Mouse (Mus musculus) liver, embryonic 15.5 days (tissue): ENCODE data around the gene Cirbp. TPM values are rescaled to one million over a fixed set of nuclear protein-coding genes. Genes with fewer than 3 reads are reported as not detected.

Experiments
- ATAC-seq: fragments of 200-750 bp; cut with Nextera tagmentation; 2 replicates; pipeline ENCODE4 v1.8.0; 2017; ENCODE audit warnings: moderate number of reproducible peaks, mild to moderate bottlenecking, moderate library complexity; ENCODE audit not compliant: insufficient read depth
- H3K27ac ChIP-seq: fragments of 300-500 bp; sonication (generic); replicated peaks from 2 replicates; pipeline ENCODE4 v1.5.1; 2015; ENCODE audit warnings: mild to moderate bottlenecking, inconsistent platforms
- H3K27me3 ChIP-seq: fragments of 300-500 bp; sonication (generic); 2 replicates; pipeline ENCODE4 v1.6.1; 2015; ENCODE audit warnings: mild to moderate bottlenecking, inconsistent platforms
- H3K36me3 ChIP-seq: fragments of 300-500 bp; sonication (generic); replicated peaks from 2 replicates; pipeline ENCODE4 v1.6.1; 2015; ENCODE audit warnings: moderate library complexity, mild to moderate bottlenecking, inconsistent platforms
- H3K4me1 ChIP-seq: fragments of 300-500 bp; sonication (generic); replicated peaks from 2 replicates; pipeline ENCODE4 v1.6.1; 2015; ENCODE audit warnings: inconsistent platforms
- H3K4me2 ChIP-seq: fragments of 300-500 bp; sonication (generic); 2 replicates; pipeline ENCODE4 v1.6.1; 2015; ENCODE audit warnings: moderate library complexity, mild to moderate bottlenecking, inconsistent platforms
- H3K4me3 ChIP-seq: fragments of 300-500 bp; sonication (generic); replicated peaks from 2 replicates; pipeline ENCODE4 v1.5.1; 2015; ENCODE audit warnings: mild to moderate bottlenecking, inconsistent platforms
- H3K9ac ChIP-seq: fragments of 300-500 bp; sonication (generic); 2 replicates; pipeline ENCODE4 v1.6.1; 2015; ENCODE audit warnings: moderate library complexity, mild to moderate bottlenecking, inconsistent platforms
- H3K9me3 ChIP-seq: fragments of 300-500 bp; sonication (generic); replicated peaks from 2 replicates; pipeline ENCODE4 v1.6.1; 2016; ENCODE audit warnings: inconsistent platforms
- WGBS: fragments of 180-500 bp; shearing (Covaris S2); methylation state at CpG from one replicate; pipeline ENCODE4 v1.1.7; 2015; ENCODE audit warnings: mixed read lengths; ENCODE audit not compliant: insufficient replicate concordance; 5-methylcytosine and 5-hydroxymethylcytosine counted together
- polyA plus RNA-seq: library from polyadenylated mRNA; unstranded; fragments of >200 nt; fragmentation: Nextera tagmentation; extraction: Ambion mirVana; gene quantifications from 2 replicates; pipeline ENCODE4 v1.2.1, GENCODE M21; 2015

Gene Cirbp
- polyA plus RNA-seq, 1 experiment from 2014 or later: 17.0 TPM

DNA sequence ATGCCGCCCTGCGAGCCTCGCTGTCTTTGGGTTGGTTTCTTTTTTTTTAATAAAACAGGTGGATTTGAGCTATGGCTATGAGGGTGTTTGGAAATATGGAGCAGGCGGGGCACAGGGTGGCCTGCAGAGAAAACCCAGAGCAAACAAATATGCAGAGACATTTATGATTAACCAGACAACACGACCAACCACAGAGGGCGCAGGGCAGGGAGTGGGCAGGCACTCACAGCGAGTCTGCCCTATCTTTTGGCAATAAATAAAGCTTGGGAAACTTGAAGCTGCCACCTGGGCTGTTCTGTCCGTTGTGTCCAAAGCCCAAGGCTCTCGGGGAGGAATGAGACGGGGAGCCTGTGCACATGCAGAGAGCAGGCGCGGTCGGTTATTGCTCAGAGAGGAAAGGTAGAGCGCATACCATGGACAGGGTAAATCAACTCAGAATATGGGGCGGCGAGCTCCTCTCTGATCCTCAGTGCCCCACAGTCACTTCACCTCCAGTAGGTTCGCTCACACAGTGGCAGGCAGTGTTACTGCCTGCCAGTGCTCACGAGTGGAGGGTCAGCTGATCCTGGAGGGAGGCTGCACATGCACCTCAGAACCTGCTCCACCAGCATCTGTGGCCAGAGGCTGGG, 35.3 kb upstream of the Cirbp start:
- Histone ChIP-seq H3K4me2 (no peak overlapping the region), H3K36me3 (peaks cover 73% of the 10 kb centered on the region), H3K4me1 (peaks cover 74% of the 10 kb centered on the region), H3K9ac (no peak overlapping the region), H3K9me3 (no peaks in the 10 kb centered on the region), H3K27me3 (peaks cover 11% of the 10 kb centered on the region), H3K27ac (0 out of 2 replicates have a peak overlapping the region, but pooled peaks have one; percentile 2), H3K4me3 (no peak overlapping the region)
- 81% methylated on average over 18 of the region's 18 CpGs for WGBS
- ATAC-seq: peak; percentile 20; the same call in 1 of the 2 replicates

DNA sequence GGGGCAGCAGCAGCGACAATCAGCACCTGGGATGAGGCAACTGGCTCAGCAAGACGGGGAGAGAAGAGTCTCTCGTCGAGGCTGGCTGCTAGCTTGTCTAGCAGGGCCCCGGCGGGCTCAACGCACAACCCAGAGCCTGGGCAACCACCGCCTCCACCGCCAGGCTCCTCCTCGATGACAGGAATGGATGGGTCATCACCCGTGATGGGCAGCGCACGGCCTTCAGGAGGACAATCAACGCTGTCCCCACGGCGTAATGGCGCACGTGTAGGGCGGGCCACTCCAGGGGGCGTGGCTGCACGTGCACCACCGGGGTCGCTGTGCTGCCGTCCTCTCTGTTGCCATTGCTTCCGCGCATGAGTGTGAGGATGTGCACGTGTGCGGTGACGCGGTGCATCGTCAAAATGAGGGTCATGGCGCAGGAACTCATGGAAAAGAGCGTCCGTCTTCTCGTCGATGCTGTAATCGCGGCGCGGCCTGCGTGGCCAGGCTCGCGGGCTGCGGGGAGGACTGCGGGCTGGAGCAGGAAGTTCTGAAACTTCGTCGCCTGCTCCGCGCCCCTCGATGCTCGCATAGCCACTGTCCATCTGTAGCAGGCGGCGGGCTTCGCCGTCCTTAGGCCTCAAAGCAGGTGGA, 34.4 kb upstream of the Cirbp start:
- no peak overlapping the region for H3K9ac ChIP-seq
- no peaks in the 10 kb centered on the region for H3K9me3 ChIP-seq
- no peak overlapping the region for H3K27ac ChIP-seq
- H3K4me2 ChIP-seq: peak overlapping the region; percentile 3; the same call in 1 of the 2 replicates
- H3K36me3 ChIP-seq: peaks cover 63% of the 10 kb centered on the region
- WGBS: 42% methylated on average over 55 of the region's 55 CpGs
- peaks cover 74% of the 10 kb centered on the region for H3K4me1 ChIP-seq
- no peak for ATAC-seq
- no peak overlapping the region for H3K4me3 ChIP-seq
- peaks cover 20% of the 10 kb centered on the region for H3K27me3 ChIP-seq

DNA sequence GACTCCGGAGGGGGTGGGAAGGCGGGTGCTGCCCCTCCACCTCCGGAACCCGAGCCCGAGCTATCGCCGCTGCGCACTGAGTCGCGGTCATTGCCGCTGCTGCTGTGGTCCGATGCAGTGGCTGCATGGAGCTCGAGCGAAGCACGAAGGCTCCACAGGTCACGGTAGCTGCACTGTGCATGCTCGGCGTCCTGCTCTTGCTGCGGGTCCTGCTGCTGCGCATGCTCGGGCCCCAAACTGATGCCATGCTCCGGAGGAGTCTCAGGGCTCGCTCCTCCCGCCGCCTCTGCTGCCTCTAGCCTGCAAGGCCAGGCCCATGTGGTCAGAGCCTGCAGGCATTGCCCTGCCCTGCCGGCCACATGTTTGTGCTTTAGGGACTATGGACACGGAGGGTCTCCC, 33.8 kb upstream of the Cirbp start:
- Histone ChIP-seq H3K4me3 (no peak overlapping the region), H3K4me1 (peaks cover 74% of the 10 kb centered on the region), H3K27ac (no peak overlapping the region), H3K4me2 (peak overlapping the region; percentile 3; the same call in 1 of the 2 replicates), H3K9ac (no peak overlapping the region), H3K27me3 (peaks cover 25% of the 10 kb centered on the region), H3K36me3 (peaks cover 58% of the 10 kb centered on the region), H3K9me3 (no peaks in the 10 kb centered on the region)
- ATAC-seq: no peak
- WGBS: 72% methylated on average over 27 of the region's 27 CpGs

DNA sequence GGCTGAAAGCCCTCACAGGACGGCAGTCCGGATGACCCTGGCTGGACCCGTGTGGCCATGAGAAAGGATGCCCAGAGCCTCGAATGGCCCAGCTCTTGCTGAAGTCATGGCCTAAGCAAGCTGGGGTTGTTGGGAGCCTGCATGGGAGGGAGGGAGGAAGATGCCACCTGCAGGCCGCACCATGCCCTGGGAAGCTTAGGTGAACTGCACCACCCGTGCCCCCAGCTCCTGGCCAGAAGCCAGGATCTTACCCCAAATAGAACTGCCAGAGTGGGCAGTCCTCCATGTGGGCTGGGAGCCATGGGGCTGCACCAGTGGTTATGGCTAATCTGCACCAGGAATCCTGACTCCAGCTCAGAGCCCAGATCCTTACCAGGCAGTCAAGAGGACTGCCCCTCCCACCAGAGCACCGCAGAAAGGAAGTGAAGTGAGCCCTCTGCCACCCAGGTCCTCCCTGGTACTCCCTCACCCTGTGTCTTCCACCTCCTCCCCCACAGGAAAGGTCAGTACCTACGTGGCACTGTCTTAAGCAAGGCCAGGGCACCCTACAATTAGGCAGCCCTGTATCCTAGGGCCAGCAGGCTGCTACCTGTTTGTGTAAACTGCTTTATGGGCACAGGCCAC, 32.4 kb upstream of the Cirbp start:
- no peak for ATAC-seq
- Histone ChIP-seq H3K4me2 (no peak overlapping the region), H3K4me3 (no peak overlapping the region), H3K9ac (no peak overlapping the region), H3K27ac (no peak overlapping the region), H3K36me3 (peaks cover 44% of the 10 kb centered on the region), H3K4me1 (peaks cover 74% of the 10 kb centered on the region), H3K9me3 (no peaks in the 10 kb centered on the region), H3K27me3 (peaks cover 39% of the 10 kb centered on the region)
- 63% methylated on average over 8 of the region's 8 CpGs for WGBS

DNA sequence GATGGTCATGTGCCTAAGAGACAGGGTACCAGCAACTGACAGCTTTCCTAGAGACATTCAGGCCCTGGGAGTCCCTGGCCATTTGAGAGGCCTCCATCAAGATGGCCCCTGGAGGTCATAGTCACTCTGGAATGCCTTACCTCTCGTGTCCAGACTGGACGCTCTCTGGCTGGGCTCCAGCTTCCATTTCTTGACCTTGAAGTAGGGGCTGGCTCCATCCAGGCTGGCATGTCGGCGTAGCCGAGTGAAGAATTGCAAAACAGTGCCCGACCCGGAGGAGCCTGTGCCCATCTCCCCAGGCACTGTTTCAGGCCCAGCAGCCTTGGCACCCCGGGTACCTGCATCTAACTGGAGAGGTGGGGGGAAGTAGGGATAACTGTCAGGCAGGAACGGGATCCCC, 31.4 kb upstream of the Cirbp start:
- H3K36me3 ChIP-seq: peaks cover 34% of the 10 kb centered on the region
- WGBS: 85% methylated on average over 9 of the region's 9 CpGs
- no peak overlapping the region for H3K4me3 ChIP-seq
- ATAC-seq: no peak
- no peak overlapping the region for H3K27ac ChIP-seq
- no peak overlapping the region for H3K9ac ChIP-seq
- H3K27me3 ChIP-seq: peaks cover 50% of the 10 kb centered on the region
- H3K4me1 ChIP-seq: peaks cover 76% of the 10 kb centered on the region
- H3K4me2 ChIP-seq: no peak overlapping the region
- H3K9me3 ChIP-seq: no peaks in the 10 kb centered on the region

DNA sequence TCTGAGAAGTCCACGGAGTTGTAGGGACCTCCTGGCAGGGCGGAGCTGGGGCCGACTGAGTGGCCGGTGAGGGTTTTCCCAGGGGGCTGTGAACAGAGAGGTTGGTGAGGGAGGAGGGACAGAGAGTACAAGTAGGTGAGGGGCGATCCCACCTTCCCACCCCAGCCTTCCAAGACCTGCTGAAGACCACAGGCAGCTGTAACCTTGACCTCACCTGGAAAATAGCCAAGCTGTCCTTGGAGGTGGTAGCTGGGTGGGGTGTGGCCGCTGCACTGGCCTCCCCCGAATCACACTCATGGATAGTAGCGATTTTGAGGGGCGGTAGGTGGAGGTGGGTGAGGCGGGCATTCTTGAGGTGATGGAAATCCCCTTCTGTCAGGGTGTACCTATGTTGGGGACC, 30.6 kb upstream of the Cirbp start:
- Histone ChIP-seq H3K36me3 (peaks cover 26% of the 10 kb centered on the region), H3K4me3 (no peak overlapping the region), H3K9ac (no peak overlapping the region), H3K9me3 (no peaks in the 10 kb centered on the region), H3K27me3 (peaks cover 57% of the 10 kb centered on the region), H3K4me2 (no peak overlapping the region), H3K27ac (no peak overlapping the region), H3K4me1 (peaks cover 76% of the 10 kb centered on the region)
- no peak for ATAC-seq
- WGBS: 78% methylated on average over 10 of the region's 10 CpGs

DNA sequence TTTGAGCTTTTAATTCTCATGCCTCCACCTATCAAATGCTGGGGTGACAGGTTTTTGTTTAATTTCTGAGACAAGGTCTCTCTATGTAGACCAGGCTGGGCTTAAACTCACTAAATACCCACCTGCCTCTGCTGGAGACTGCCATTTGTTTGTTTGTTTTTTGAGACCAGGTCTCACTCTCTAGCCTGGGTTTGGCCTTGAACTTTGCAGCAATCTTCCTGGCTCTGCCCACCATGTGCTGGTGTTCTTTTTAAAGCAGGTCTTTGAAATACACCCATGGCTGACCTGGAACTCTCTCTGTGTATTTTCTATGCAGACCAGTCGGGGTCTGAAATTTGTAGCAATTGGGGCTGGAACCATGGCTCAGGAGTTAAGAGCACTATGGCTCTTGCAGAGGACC, 30.1 kb upstream of the Cirbp start:
- ATAC-seq: no peak
- H3K4me2 ChIP-seq: no peak overlapping the region
- WGBS: 70% methylated on average over 1 of the region's 1 CpGs
- no peak overlapping the region for H3K27ac ChIP-seq
- no peak overlapping the region for H3K9ac ChIP-seq
- peaks cover 77% of the 10 kb centered on the region for H3K4me1 ChIP-seq
- H3K9me3 ChIP-seq: no peaks in the 10 kb centered on the region
- peaks cover 62% of the 10 kb centered on the region for H3K27me3 ChIP-seq
- H3K4me3 ChIP-seq: no peak overlapping the region
- peaks cover 21% of the 10 kb centered on the region for H3K36me3 ChIP-seq

DNA sequence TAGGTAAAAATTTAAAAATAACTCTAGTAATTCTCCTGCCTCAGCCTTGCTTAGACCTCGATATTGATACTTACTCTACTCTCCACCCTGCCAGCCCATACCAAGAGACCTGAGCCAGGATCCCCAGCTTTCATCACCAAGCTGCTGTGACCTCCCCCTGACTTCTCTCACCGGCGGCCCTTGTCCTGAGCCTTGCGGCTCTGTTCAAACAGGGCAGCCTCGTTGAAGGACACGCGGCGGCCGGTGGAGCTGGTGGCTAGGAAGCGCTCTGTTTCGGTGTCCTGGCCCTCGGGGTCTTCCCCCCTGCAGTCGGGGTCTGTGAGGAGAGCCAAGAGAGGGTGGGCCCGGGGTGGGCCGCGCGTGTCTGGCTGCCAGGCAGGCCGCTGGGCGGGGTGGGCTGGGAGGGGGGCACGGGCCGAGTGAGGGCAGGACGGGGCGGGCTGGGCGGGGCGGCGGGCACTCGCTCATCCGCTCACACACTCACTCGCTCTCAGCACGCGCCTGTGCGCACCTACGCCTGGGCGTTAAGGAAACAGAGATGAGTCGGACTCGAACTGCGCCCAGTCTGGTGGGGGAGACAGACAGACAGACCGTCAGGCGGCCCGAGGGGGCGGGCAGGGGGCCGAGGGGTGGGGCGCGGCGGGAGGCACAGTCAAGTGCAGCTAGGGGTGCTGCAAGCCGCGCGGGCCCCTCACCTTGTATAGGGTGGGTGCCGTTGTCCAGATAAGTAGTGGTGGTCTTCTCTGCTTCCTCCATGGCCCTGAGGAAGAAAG, 29.4 kb upstream of the Cirbp start:
- H3K4me3 ChIP-seq: peak overlapping the region; percentile 62
- H3K9me3 ChIP-seq: no peaks in the 10 kb centered on the region
- H3K9ac ChIP-seq: no peak overlapping the region
- peaks cover 14% of the 10 kb centered on the region for H3K36me3 ChIP-seq
- peaks cover 77% of the 10 kb centered on the region for H3K4me1 ChIP-seq
- peaks cover 63% of the 10 kb centered on the region for H3K27me3 ChIP-seq
- WGBS: 25% methylated on average over 49 of the region's 49 CpGs
- peak overlapping the region; percentile 96 for H3K4me2 ChIP-seq
- H3K27ac ChIP-seq: no peak overlapping the region
- no peak for ATAC-seq

DNA sequence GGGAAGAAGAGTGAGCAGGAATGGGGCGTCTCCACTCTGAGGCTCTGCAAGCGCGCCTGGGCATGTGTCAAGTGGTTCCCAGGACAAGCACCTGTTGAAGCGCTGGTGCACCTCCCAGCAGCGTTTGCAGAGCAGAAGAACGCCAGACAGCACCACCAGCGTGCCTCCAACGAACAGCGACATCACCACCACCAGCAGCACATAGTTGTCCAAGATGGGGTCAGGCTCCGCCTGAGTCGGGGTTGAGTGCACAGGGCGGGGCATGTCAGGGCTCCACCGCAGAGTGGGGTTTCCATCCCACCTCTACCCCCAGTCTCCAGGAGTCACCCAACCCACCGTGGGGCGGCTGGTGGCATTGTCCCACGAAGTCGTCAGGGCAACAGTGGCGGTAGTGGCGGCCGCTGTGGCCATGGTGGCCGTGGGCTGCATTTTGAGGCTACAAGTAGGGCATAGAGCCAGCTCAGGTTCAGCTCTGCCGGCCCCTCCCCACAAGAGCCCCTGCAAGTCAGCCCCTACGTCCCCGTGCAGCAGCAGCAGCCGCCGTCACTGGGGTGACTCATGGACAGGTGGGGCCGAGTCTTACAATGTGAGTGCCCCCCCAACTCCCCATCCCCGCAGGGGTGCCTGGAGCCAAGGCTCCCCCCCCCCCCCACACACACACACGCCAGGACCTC, 28.7 kb upstream of the Cirbp start:
- H3K27me3 ChIP-seq: peaks cover 63% of the 10 kb centered on the region
- no peak for ATAC-seq
- H3K9me3 ChIP-seq: no peaks in the 10 kb centered on the region
- H3K9ac ChIP-seq: 0 out of 2 replicates have a peak overlapping the region, but pooled peaks have one; percentile 11
- WGBS: 2% methylated on average over 29 of the region's 29 CpGs
- peaks cover 76% of the 10 kb centered on the region for H3K4me1 ChIP-seq
- H3K27ac ChIP-seq: no peak overlapping the region
- H3K4me3 ChIP-seq: peak overlapping the region; percentile 62
- H3K36me3 ChIP-seq: peaks cover 7% of the 10 kb centered on the region
- H3K4me2 ChIP-seq: peak overlapping the region; percentile 96

DNA sequence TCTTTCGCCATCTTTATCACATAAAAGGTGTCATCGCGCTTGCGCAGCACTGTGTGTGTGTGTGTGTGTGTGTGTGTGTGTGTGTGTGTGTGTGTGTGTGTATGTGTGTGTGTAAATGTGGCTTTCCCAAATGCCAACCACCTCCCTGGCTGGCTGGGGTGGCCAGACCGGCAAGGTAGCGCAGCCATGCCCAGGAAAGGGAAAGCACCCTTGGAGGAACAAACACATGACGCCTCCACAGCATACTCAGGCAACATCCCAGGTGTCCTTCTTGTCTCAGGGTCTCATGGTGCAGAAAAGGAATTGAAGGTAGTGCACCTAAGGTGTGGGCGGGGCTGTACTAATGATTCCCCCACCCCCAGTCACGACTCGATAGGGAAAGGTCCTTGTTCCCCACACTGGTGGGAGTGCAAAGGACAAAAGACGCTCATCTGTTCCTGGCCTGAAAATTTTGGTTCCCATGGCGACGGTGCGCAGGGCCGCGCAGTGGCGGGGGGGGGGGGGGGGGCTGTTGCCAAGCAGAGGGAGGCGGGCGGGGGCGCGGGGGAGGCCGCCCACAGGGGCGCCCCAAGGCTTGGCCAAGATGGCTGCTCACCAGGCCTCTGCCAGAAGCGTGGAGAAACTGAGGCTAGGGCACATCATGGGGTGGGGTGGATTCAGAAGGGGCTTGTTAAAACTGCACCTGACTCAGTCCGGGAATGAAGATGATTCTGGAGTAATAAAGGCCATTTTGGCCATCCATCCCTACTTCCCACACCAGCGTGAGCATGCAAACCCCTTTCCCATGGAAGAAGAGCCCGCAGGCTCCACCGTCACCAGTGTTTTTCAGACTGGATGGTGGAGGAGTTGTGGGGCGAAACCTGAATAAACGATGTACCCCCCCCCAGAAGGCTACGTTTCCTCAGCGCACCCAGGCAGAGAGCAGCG, 27.9 kb upstream of the Cirbp start:
- no peaks in the 10 kb centered on the region for H3K36me3 ChIP-seq
- 9% methylated on average over 33 of the region's 33 CpGs for WGBS
- no peak for ATAC-seq
- peak overlapping the region; percentile 96 for H3K4me2 ChIP-seq
- H3K9ac ChIP-seq: peak overlapping the region; percentile 51; the same call in 1 of the 2 replicates
- no peaks in the 10 kb centered on the region for H3K9me3 ChIP-seq
- peaks cover 63% of the 10 kb centered on the region for H3K27me3 ChIP-seq
- peaks cover 76% of the 10 kb centered on the region for H3K4me1 ChIP-seq
- peak overlapping the region; percentile 62 for H3K4me3 ChIP-seq
- H3K27ac ChIP-seq: no peak overlapping the region
